Mouse (Mus musculus) midbrain, embryonic 14.5 days (tissue): Measurements from ENCODE around the gene Ddc. TPM values are rescaled to one million over a fixed set of nuclear protein-coding genes. Genes with fewer than 3 reads are reported as not detected.

Experiments
- ATAC-seq: fragments of 200-750 bp; cut with Nextera tagmentation; 2 replicates; pipeline ENCODE4 v1.8.0; 2017; ENCODE audit warnings: moderate number of reproducible peaks, moderate library complexity; ENCODE audit not compliant: low FRiP score, low TSS enrichment
- DNase-seq: peaks from one replicate; pipeline ENCODE4 v3.0.0-alpha.2; 2015
- H3K27ac ChIP-seq: fragments of 300-500 bp; sonication (generic); replicated peaks from 2 replicates; pipeline ENCODE4 v1.5.1; 2014; ENCODE audit warnings: mild to moderate bottlenecking, low read depth, low read length, moderate library complexity
- H3K27me3 ChIP-seq: fragments of 300-500 bp; sonication (generic); 2 replicates; pipeline ENCODE4 v1.6.1; 2014; ENCODE audit warnings: low read length, control low read depth, mixed read lengths; ENCODE audit not compliant: control insufficient read depth, insufficient read depth
- H3K36me3 ChIP-seq: fragments of 300-500 bp; sonication (generic); 2 replicates; pipeline ENCODE4 v1.6.1; 2014; ENCODE audit warnings: low read length, control low read depth; ENCODE audit not compliant: control insufficient read depth, insufficient read depth
- H3K4me1 ChIP-seq: fragments of 300-500 bp; sonication (generic); 2 replicates; pipeline ENCODE4 v1.6.1; 2014; ENCODE audit warnings: mild to moderate bottlenecking, antibody characterized with exemption, low read length, control low read depth; ENCODE audit not compliant: control insufficient read depth, insufficient read depth
- H3K4me2 ChIP-seq: fragments of 300-500 bp; sonication (generic); 2 replicates; pipeline ENCODE4 v1.6.1; 2014; ENCODE audit warnings: mild to moderate bottlenecking, low read length, moderate library complexity
- H3K4me3 ChIP-seq: fragments of 300-500 bp; sonication (generic); replicated peaks from 2 replicates; pipeline ENCODE4 v1.5.1; 2014; ENCODE audit warnings: low read depth, low read length
- H3K9ac ChIP-seq: fragments of 300-500 bp; sonication (generic); replicated peaks from 2 replicates; pipeline ENCODE4 v1.6.1; 2014; ENCODE audit warnings: mild to moderate bottlenecking, low read length, moderate library complexity
- H3K9me3 ChIP-seq: fragments of 300-500 bp; sonication (generic); 2 replicates; pipeline ENCODE4 v1.6.1; 2016; ENCODE audit warnings: low read length, control low read depth, mixed read lengths; ENCODE audit not compliant: control insufficient read depth
- WGBS: fragments of 180-500 bp; shearing (Covaris S2); extraction: QIAGEN DNeasy Blood & Tissue Kit; methylation state at CpG from one replicate; pipeline ENCODE4 v1.1.7; 2014; 5-methylcytosine and 5-hydroxymethylcytosine counted together
- polyA plus RNA-seq: library from polyadenylated mRNA; unstranded; fragments of >200 nt; fragmentation: Nextera tagmentation; extraction: Ambion mirVana; gene quantifications from 2 replicates; pipeline ENCODE4 v1.2.1, GENCODE M21; 2014

The Ddc gene
- polyA plus RNA-seq, 1 experiment from 2014 or later, result 25.3 TPM

DNA sequence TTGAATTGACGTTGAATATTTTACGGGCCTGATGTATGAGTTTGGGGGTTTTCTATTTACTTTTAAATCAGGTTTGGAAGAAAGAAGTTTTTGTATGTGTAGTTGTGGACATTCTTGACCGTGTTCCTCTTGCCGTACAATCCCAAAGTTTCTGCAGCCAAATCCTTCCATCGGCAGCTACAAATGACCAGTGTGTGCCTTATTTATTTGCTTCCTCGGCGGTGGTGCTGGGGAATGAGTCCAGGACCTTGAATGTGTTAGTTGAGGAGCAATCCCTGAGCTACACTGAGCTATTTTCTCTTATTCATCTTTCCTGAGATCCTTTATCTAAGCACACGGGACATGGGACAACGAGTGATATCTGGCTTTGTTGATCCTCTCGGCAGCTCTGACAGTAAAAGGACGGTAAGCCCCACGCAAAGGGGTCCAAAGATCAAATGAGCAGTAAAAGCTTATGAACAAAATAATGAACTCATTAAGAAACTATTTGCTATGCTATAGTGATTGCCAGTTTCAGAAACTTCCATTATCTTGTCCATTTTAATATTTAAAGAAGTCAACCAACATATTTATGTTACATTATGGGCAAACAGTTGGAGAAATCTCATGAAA, 67.0 kb downstream of the Ddc start:
- Histone ChIP-seq H3K36me3 (no peaks in the 10 kb centered on the region), H3K4me1 (peaks cover 13% of the 10 kb centered on the region), H3K4me3 (no peak overlapping the region), H3K4me2 (no peak overlapping the region), H3K27ac (no peak overlapping the region), H3K27me3 (no peaks in the 10 kb centered on the region), H3K9me3 (no peaks in the 10 kb centered on the region), H3K9ac (no peak overlapping the region)
- DNase-seq, result no peak
- WGBS, result 39% methylated on average over 12 of the region's 12 CpGs
- ATAC-seq, result no peak

DNA sequence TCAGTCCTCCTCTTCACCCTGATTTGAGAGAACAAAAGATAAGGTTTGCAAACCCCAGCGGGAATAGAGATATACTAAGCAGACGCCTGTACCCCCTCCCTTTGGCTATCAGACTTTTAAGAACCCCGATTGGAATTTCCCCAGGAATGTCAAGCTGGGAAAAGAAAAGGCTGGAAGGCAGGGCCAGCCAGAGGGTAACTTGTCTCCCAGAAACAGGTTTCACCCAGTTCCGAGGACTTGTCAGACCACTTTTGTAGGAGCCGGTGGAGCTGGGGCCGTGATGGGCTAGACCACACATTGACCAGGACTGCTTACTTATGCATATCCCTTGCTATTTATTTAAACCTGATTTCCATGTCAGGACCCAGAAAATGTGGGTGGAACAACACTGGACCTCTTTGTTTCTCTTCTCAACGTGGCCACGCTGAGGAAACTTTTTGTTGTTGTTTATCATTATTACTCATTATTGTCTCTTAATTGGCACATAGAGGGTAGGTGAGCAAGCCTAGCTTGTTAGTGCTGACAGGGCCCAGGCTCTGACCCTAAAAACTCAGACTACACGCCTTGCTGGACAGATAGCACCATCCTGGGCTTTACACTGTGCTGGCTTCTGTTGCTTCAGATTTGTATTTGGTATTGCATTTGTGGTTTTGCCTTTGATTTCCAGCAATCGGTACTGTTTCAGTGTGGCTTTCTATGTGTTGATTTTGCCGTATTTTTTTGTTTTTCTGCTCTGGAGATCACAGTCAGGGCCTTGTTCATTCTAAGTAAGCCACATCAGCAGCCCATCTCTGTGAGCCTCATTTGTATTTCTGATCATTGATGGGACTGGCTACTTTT, 68.6 kb downstream of the Ddc start:
- WGBS, result 13% methylated on average over 11 of the region's 11 CpGs

DNA sequence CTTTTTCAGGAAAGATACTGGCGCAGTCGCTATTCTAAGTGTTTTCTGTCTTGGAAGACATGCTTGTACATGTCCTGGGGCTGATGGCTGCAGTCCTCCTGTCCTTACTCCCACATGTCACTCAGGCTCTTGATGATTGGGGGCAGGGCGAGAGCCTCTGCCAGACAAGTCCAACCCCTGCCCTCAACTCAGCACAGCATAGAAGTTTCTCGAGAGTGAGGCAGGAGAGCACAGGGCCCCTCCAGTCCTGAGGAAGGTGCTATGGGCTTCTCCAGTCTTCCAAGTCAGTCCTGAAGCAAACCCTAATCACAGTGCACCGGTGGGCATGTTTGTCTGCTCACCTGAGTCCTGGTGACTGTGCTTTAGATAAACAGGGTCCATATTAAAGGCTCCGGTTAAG, 69.2 kb downstream of the Ddc start:
- no peak for DNase-seq
- Histone ChIP-seq H3K9ac (no peak overlapping the region), H3K4me1 (peaks cover 16% of the 10 kb centered on the region), H3K4me2 (no peak overlapping the region), H3K36me3 (no peaks in the 10 kb centered on the region), H3K27ac (no peak overlapping the region), H3K4me3 (no peak overlapping the region), H3K9me3 (no peaks in the 10 kb centered on the region), H3K27me3 (no peaks in the 10 kb centered on the region)
- ATAC-seq, result no peak
- 27% methylated on average over 6 of the region's 6 CpGs for WGBS

More for the DNA sequence above, 68.6 kb downstream of the Ddc start:
- Histone ChIP-seq H3K4me1 (peaks cover 15% of the 10 kb centered on the region), H3K27me3 (no peaks in the 10 kb centered on the region), H3K4me2 (no peak overlapping the region), H3K9me3 (no peaks in the 10 kb centered on the region), H3K27ac (no peak overlapping the region), H3K36me3 (no peaks in the 10 kb centered on the region), H3K9ac (no peak overlapping the region), H3K4me3 (no peak overlapping the region)
- DNase-seq, result peak; percentile 34
- ATAC-seq, result no peak

DNA sequence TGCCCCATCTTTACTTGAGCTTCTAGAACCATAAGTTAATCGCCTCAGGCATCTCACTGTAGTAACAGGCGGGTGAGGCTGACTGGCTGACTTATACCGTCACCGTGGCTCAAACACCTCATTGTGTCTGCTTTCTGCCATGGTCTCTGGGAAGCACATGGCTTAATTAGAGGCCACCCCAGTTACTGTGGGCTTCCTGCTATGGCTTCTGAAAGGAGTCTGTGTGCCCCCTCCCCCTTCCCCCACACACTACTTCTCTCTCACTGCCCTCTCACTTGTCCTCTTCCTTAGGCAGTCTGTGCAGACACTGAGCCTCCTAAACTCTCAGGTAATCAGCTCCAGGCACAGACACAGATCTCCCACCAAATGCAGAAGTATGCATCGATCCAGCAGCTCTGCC, 69.7 kb downstream of the Ddc start:
- peak; percentile 28; the same call in 1 of the 2 replicates for ATAC-seq
- H3K9ac ChIP-seq, result no peak overlapping the region
- no peaks in the 10 kb centered on the region for H3K9me3 ChIP-seq
- H3K27me3 ChIP-seq, result no peaks in the 10 kb centered on the region
- H3K4me3 ChIP-seq, result no peak overlapping the region
- H3K4me2 ChIP-seq, result no peak overlapping the region
- no peaks in the 10 kb centered on the region for H3K36me3 ChIP-seq
- DNase-seq, result peak; percentile 37
- H3K27ac ChIP-seq, result no peak overlapping the region
- peaks cover 16% of the 10 kb centered on the region for H3K4me1 ChIP-seq
- WGBS, result 26% methylated on average over 5 of the region's 5 CpGs

DNA sequence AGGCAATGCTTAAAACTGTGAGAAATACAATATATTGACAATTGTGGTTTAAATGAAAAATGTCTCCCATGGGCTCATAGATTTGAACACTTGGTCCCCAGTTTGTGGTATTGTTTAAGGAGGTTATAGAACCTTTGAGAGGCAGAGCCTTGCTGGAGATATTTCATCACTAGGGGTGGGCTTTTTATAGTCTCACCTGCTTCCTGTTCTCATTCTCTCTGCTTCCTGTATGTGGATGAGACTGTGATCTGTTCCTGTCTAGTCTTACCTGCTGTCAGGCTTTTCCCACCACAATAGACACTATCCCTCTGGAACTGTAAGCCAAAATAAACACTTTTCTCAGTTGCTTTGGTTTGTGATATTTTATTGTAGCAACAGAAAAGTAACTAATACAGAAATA, 71.5 kb downstream of the Ddc start:
- DNase-seq (no peak), ATAC-seq (no peak)
- Histone ChIP-seq H3K4me3 (no peak overlapping the region), H3K36me3 (no peaks in the 10 kb centered on the region), H3K9me3 (no peaks in the 10 kb centered on the region), H3K27me3 (no peaks in the 10 kb centered on the region), H3K4me2 (no peak overlapping the region), H3K27ac (no peak overlapping the region), H3K4me1 (peaks cover 31% of the 10 kb centered on the region), H3K9ac (no peak overlapping the region)

DNA sequence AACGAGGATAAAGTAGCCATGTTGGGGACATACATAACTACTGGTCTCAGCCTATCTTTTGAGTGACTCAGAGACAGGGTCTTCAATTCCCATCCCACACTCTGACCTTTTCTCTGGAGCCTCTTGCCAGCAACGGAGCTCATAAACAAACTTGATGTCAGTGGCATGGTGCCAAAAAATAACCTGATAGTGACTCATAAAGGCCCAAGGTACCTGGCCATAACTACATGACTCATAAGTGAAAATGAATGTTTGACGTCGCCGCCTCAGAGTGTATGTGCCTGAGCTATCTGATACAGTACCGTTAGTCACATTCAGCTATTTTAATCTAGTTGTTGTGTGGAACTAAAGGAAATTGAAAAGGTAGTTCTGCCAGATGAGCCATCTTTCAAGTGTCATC, 72.3 kb downstream of the Ddc start:
- no peak overlapping the region for H3K4me2 ChIP-seq
- WGBS, result 85% methylated on average over 6 of the region's 6 CpGs
- H3K27ac ChIP-seq, result no peak overlapping the region
- H3K27me3 ChIP-seq, result no peaks in the 10 kb centered on the region
- no peak overlapping the region for H3K4me3 ChIP-seq
- DNase-seq (no peak), ATAC-seq (no peak)
- no peak overlapping the region for H3K9ac ChIP-seq
- peaks cover 31% of the 10 kb centered on the region for H3K4me1 ChIP-seq
- no peaks in the 10 kb centered on the region for H3K9me3 ChIP-seq
- no peaks in the 10 kb centered on the region for H3K36me3 ChIP-seq

DNA sequence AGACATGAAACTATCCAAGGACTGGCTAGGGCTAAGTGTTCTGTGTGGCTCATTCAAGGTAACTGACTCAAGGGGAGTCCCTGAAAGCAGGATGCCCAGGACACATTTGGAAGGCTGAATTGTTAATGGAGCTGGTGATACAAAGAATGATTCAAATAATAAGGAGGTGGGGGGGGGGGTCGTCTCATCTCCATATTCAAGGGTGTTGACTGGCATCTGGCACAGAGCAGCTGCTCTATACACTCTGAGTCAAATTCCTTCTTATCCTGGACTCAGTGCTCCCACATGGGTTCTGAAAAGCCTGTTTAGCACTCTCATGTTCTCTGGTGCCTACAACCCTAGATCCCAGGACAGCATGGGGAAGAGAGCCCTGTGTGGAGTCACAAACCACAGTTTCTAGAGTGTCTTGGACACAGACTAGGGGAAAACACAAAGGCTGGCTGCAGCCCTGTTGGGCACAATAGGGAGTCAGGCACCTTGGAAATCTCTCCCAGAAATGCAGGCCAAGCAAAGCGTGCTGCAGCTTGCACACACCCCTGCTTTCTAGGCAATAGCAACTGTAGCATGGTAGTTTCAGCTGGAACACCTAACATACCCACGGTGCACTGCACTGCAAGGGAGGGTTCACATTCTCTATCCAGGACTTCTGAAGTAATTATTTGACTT, 72.8 kb downstream of the Ddc start:
- ATAC-seq, result no peak
- H3K4me3 ChIP-seq, result no peak overlapping the region
- H3K27me3 ChIP-seq, result no peaks in the 10 kb centered on the region
- H3K9me3 ChIP-seq, result no peaks in the 10 kb centered on the region
- H3K27ac ChIP-seq, result peak overlapping the region; percentile 21; the same call in 1 of the 2 replicates
- H3K9ac ChIP-seq, result no peak overlapping the region
- no peak overlapping the region for H3K4me2 ChIP-seq
- peaks cover 31% of the 10 kb centered on the region for H3K4me1 ChIP-seq
- H3K36me3 ChIP-seq, result no peaks in the 10 kb centered on the region
- DNase-seq, result peak; percentile 39
- 34% methylated on average over 3 of the region's 3 CpGs for WGBS

DNA sequence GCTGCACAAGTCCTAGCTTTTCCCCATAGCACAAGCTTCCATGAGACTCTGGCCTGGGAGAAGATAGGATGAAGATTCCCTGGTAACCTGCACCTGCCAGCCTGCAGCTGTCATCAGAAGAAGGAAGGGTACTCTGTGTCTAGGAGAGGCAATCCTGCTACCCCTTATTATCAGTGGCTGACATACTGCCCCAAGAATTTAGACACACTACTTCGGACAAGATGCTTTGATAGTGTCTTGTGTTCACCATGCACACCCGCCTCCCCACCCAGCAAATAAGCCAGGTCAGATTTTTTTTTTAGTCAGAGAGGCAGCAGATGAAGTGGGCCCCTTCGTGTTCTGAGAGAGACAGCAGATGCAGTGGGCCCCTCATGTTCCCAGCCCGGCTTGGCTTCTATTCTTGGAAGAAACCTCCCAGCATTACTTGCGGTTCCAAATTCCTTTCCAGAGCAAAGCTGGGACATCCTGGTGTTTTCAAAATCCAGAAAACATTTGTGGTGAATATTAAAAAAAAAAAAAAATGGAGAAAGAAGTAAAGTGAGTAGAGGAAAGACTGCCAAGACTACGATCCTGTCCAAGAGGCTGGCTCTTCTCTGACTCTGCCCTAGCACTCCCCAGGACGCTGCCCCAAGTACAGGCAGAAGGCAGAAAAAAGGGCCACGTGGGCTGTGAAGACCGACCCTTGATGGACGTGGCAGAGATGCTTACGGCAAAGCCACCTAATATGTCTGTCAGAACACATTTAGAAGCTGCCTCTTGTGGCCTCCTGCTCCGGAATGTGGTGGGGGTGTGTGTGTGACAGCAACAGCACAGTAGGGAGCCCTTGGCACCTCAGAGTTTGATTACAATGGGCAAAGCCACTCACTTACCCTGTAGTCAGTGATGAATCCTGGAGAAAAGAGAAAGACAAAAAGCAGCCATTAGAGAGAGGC, 73.7 kb downstream of the Ddc start:
- ATAC-seq (no peak), DNase-seq (peak; percentile 25)
- no peak overlapping the region for H3K4me3 ChIP-seq
- no peak overlapping the region for H3K9ac ChIP-seq
- peaks cover 29% of the 10 kb centered on the region for H3K4me1 ChIP-seq
- H3K27ac ChIP-seq, result 0 out of 2 replicates have a peak overlapping the region, but pooled peaks have one; percentile 21
- H3K27me3 ChIP-seq, result no peaks in the 10 kb centered on the region
- H3K9me3 ChIP-seq, result no peaks in the 10 kb centered on the region
- no peak overlapping the region for H3K4me2 ChIP-seq
- H3K36me3 ChIP-seq, result no peaks in the 10 kb centered on the region
- 21% methylated on average over 12 of the region's 12 CpGs for WGBS
